ENCODE assay signal across 9 mouse cellular contexts in the genomic region with DNA sequence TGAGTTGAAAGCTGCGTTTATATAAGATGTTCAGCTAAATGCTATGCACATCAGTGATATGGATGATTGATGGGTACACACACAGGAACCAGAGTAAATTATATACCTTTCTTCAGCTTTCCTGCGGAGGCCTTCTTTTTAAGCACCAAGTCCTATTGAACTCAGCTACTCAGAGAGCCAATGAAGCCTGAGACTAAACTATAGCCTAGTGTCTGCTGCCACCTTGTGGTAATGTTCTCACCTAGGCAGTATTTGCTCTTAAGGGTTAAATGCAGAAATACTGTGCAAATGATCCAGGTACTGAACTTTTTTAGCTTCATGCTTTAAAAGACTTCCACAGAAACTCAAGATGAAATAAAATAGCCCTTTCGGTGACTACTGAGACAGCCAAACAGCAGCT. TPM values are rescaled to one million over a fixed set of nuclear protein-coding genes. Genes with fewer than 3 reads are reported as not detected.
DNase-seq lines count a peak whose midpoint lies in the region; ATAC-seq and TF ChIP-seq lines count a peak whose summit lies in the region.
"Had no signal": no experiment of that assay in that cellular context is flagged by ENCODE, and none has a peak within 500 bp of the region (broad histone marks: within the 10 kb centered on the region; RNA-seq: fewer than 3 reads in every experiment).

No protein-coding gene starts in this region.

- peak; percentile 1 for DNase-seq in ovary, postnatal 10 days (ENCODE audit: low spot score)
- no peak for DNase-seq in ovary, adult 18-20 months (ENCODE audit: low spot score)
- peak; percentile 74 for DNase-seq in adrenal gland, postnatal 14 days
- DNase-seq in embryonic facial prominence, embryonic 10.5 days (ENCODE audit: low spot score), result peak; percentile 70
- peak; percentile 94 for DNase-seq in hindbrain, embryonic 14.5 days (ENCODE audit: low spot score)
- DNase-seq in layer of hippocampus, postnatal 10 days (ENCODE audit: low spot score in 2 of 2), result peak; percentile 72 to 76
- DNase-seq in midbrain, embryonic 10.5 days (ENCODE audit: low spot score), result peak; percentile 47

- no peak overlapping the region for H3K9ac ChIP-seq in hindbrain, embryonic 14.5 days
- H3K9ac ChIP-seq: embryonic facial prominence, embryonic 13.5 days had no signal

- no peak overlapping the region for H3K4me2 ChIP-seq in hindbrain, embryonic 14.5 days (replicated peaks)
- H3K4me2 ChIP-seq: embryonic facial prominence, embryonic 13.5 days had no signal

- TF ChIP-seq CTCF in small intestine, adult 2 months (IDR thresholded peaks at IDR 0.05; ENCODE audit: extremely low read depth, insufficient read length, insufficient replicate concordance, low read depth, low read length), result peak; percentile 33; the same call in 1 of the 2 replicates

- no peaks in the 10 kb centered on the region for H3K4me1 ChIP-seq in embryonic facial prominence, embryonic 10.5 days
- no peaks in the 10 kb centered on the region for H3K4me1 ChIP-seq in hindbrain, embryonic 14.5 days (replicated peaks; ENCODE audit: control insufficient read depth, insufficient read depth, low read length)
- peaks cover 6% of the 10 kb centered on the region; the same call in 1 of the 2 replicates for H3K4me1 ChIP-seq in midbrain, embryonic 10.5 days
- no peaks in the 10 kb centered on the region for H3K4me1 ChIP-seq in small intestine, adult 2 months (ENCODE audit: control insufficient read depth, insufficient read depth, insufficient read length, low read length)
- H3K4me1 ChIP-seq: embryonic facial prominence, embryonic 13.5 days had no signal

- WGBS in embryonic facial prominence, embryonic 10.5 days, result 47% methylated on average over 3 of the region's 3 CpGs
- WGBS in hindbrain, embryonic 14.5 days, result 32% methylated on average over 3 of the region's 3 CpGs
- WGBS in midbrain, embryonic 10.5 days, result 46% methylated on average over 3 of the region's 3 CpGs
- WGBS in small intestine, adult 2 months, result 32% methylated on average over 3 of the region's 3 CpGs

- H3K9me3 ChIP-seq in embryonic facial prominence, embryonic 10.5 days, result no peaks in the 10 kb centered on the region
- no peaks in the 10 kb centered on the region for H3K9me3 ChIP-seq in hindbrain, embryonic 14.5 days (ENCODE audit: control insufficient read depth, low read length)
- H3K9me3 ChIP-seq in midbrain, embryonic 10.5 days (replicated peaks), result no peaks in the 10 kb centered on the region
- H3K9me3 ChIP-seq: embryonic facial prominence, embryonic 13.5 days had no signal

- H3K27me3 ChIP-seq in embryonic facial prominence, embryonic 10.5 days (replicated peaks; ENCODE audit: low read depth, poor library complexity, severe bottlenecking), result no peaks in the 10 kb centered on the region
- H3K27me3 ChIP-seq in hindbrain, embryonic 14.5 days (ENCODE audit: control insufficient read depth, insufficient read depth, low read length), result no peaks in the 10 kb centered on the region
- H3K27me3 ChIP-seq in midbrain, embryonic 10.5 days (ENCODE audit: low read depth, poor library complexity, severe bottlenecking), result no peaks in the 10 kb centered on the region
- no peaks in the 10 kb centered on the region for H3K27me3 ChIP-seq in small intestine, adult 2 months (ENCODE audit: control insufficient read depth, insufficient read depth, low read length)
- H3K27me3 ChIP-seq: embryonic facial prominence, embryonic 13.5 days had no signal

- ATAC-seq in hindbrain, embryonic 14.5 days (ENCODE audit: low FRiP score), result peak; percentile 89

- no peaks in the 10 kb centered on the region for H3K36me3 ChIP-seq in embryonic facial prominence, embryonic 10.5 days (replicated peaks)
- no peaks in the 10 kb centered on the region for H3K36me3 ChIP-seq in hindbrain, embryonic 14.5 days (replicated peaks; ENCODE audit: control insufficient read depth, insufficient read depth)
- no peaks in the 10 kb centered on the region for H3K36me3 ChIP-seq in midbrain, embryonic 10.5 days
- H3K36me3 ChIP-seq in small intestine, adult 2 months (ENCODE audit: control insufficient read depth, insufficient read depth, low read length), result no peaks in the 10 kb centered on the region
- H3K36me3 ChIP-seq: embryonic facial prominence, embryonic 13.5 days had no signal

- no peak for TF ChIP-seq POLR2A in small intestine, adult 2 months (IDR thresholded peaks at IDR 0.05; ENCODE audit: low read depth, low read length)

- H3K4me3 ChIP-seq in embryonic facial prominence, embryonic 10.5 days, result no peak overlapping the region
- H3K4me3 ChIP-seq in hindbrain, embryonic 14.5 days (replicated peaks; ENCODE audit: low read length), result no peak overlapping the region
- H3K4me3 ChIP-seq in midbrain, embryonic 10.5 days, result no peak overlapping the region
- H3K4me3 ChIP-seq in small intestine, adult 2 months (ENCODE audit: low read depth, low read length), result no peak overlapping the region
- H3K4me3 ChIP-seq: embryonic facial prominence, embryonic 13.5 days had no signal

- H3K27ac ChIP-seq in embryonic facial prominence, embryonic 10.5 days (replicated peaks), result no peak overlapping the region
- no peak overlapping the region for H3K27ac ChIP-seq in hindbrain, embryonic 14.5 days
- H3K27ac ChIP-seq in midbrain, embryonic 10.5 days (replicated peaks), result no peak overlapping the region
- no peak overlapping the region for H3K27ac ChIP-seq in small intestine, adult 2 months (ENCODE audit: insufficient read depth, low read depth, low read length)
- H3K27ac ChIP-seq: embryonic facial prominence, embryonic 13.5 days had no signal

RNA-seq across cellular contexts. Expression of a gene that starts 3.4 kb away (rescaled TPM):
- total RNA-seq in adrenal gland, postnatal 14 days (2021), result not detected in 2 replicates
- not detected in 2 replicates for polyA plus RNA-seq in embryonic facial prominence, embryonic 10.5 days (2016; fragmentation: Nextera tagmentation; extraction: Ambion mirVana)
- 0.08 TPM in 1 of 2 replicates, not detected in the other for polyA plus RNA-seq in hindbrain, embryonic 14.5 days (2014; fragmentation: Nextera tagmentation; extraction: Ambion mirVana)
- total RNA-seq in layer of hippocampus, postnatal 10 days (2021), result not detected
- polyA plus RNA-seq in midbrain, embryonic 10.5 days (2016; fragmentation: Nextera tagmentation; extraction: Ambion mirVana), result not detected in 2 replicates
- polyA plus RNA-seq in small intestine, adult 2 months (2012; rRNA removed), result not detected in 2 replicates
- polyA plus RNA-seq: embryonic facial prominence, embryonic 13.5 days had no signal

RNA-seq across cellular contexts. Expression of a gene that starts 43.6 kb away (rescaled TPM):
- 28.0 and 36.7 TPM in 2 replicates for total RNA-seq in adrenal gland, postnatal 14 days (2021)
- 2.9 and 3.5 TPM in 2 replicates for polyA plus RNA-seq in embryonic facial prominence, embryonic 10.5 days (2016; fragmentation: Nextera tagmentation; extraction: Ambion mirVana)
- 5.0 and 5.1 TPM in 2 replicates for polyA plus RNA-seq in hindbrain, embryonic 14.5 days (2014; fragmentation: Nextera tagmentation; extraction: Ambion mirVana)
- 10 to 100 TPM; 18.8 to 26.8 TPM for total RNA-seq in layer of hippocampus, postnatal 10 days (2021)
- polyA plus RNA-seq in midbrain, embryonic 10.5 days (2016; fragmentation: Nextera tagmentation; extraction: Ambion mirVana), result 3.5 and 3.6 TPM in 2 replicates
- polyA plus RNA-seq in small intestine, adult 2 months (2012; rRNA removed), result 11.9 and 30.8 TPM in 2 replicates

RNA-seq across cellular contexts. Expression of a gene that starts 44.0 kb away (rescaled TPM):
- 133 and 139 TPM in 2 replicates for total RNA-seq in adrenal gland, postnatal 14 days (2021)
- polyA plus RNA-seq in embryonic facial prominence, embryonic 10.5 days (2016; fragmentation: Nextera tagmentation; extraction: Ambion mirVana), result 231 and 236 TPM in 2 replicates
- polyA plus RNA-seq in hindbrain, embryonic 14.5 days (2014; fragmentation: Nextera tagmentation; extraction: Ambion mirVana), result 197 and 201 TPM in 2 replicates
- 100 to 1,000 TPM; 109 to 128 TPM for total RNA-seq in layer of hippocampus, postnatal 10 days (2021)
- polyA plus RNA-seq in midbrain, embryonic 10.5 days (2016; fragmentation: Nextera tagmentation; extraction: Ambion mirVana), result 231 and 235 TPM in 2 replicates
- 3.6 and 13.5 TPM in 2 replicates for polyA plus RNA-seq in small intestine, adult 2 months (2012; rRNA removed)

Comparison
In these comparisons a context has a peak if more than half of its experiments do, and no peak if none do; other contexts are left out.
1. RNA of a gene that starts 44.0 kb away (polyA plus RNA-seq): 231 to 236 TPM in embryonic facial prominence, embryonic 10.5 days, 231 to 235 TPM in midbrain, embryonic 10.5 days and 197 to 201 TPM in hindbrain, embryonic 14.5 days; 3.6 to 13.5 TPM in small intestine, adult 2 months; every median in the first group is over 10 times any median in the second.